Mouse (Mus musculus): Measurements from ENCODE around the gene Cish. TPM values are rescaled to one million over a fixed set of nuclear protein-coding genes. Genes with fewer than 3 reads are reported as not detected.
"Not testable (repeated sequence)": the region's sequence is repeated elsewhere in the genome, so short reads cannot be mapped to it uniquely, and the experiment has no call there.

Gene Cish
- total RNA-seq, 4 experiments from 2014 or later, result 2.1 to 6.1 (median 2.9) TPM

- DNase-seq (ENCODE audit: low spot score in 2 of 2), result no peak
Measured at GRCm38 (mm10) chr9:107298059-107298780, 2.4 kb downstream of the Cish start.

GRCm38 (mm10) chr9:107298876-107299275, 3.0 kb downstream of the Cish start:
- no peak for DNase-seq (ENCODE audit: low spot score in 2 of 2)

- DNase-seq (ENCODE audit: low spot score in 2 of 2), result no peak
Measured at GRCm38 (mm10) chr9:107299783-107300182, 4.0 kb downstream of the Cish start.

- DNase-seq (ENCODE audit: low spot score in 2 of 2), result no peak
Measured at GRCm38 (mm10) chr9:107300224-107300973, 4.6 kb downstream of the Cish start.

- no peak for DNase-seq (ENCODE audit: low spot score in 2 of 2)
Measured at GRCm38 (mm10) chr9:107301554-107302331, 5.9 kb downstream of the Cish start.

GRCm38 (mm10) chr9:107302592-107302991, 6.8 kb downstream of the Cish start:
- DNase-seq (ENCODE audit: low spot score in 2 of 2), result no peak

GRCm38 (mm10) chr9:107303121-107303820, 7.4 kb downstream of the Cish start:
- DNase-seq (ENCODE audit: low spot score in 2 of 2), result no peak

- no peak for DNase-seq (ENCODE audit: low spot score in 2 of 2)
Measured at GRCm38 (mm10) chr9:107303900-107304299, 8.1 kb downstream of the Cish start.

- DNase-seq (ENCODE audit: low spot score in 2 of 2), result no peak
Measured at GRCm38 (mm10) chr9:107304383-107304782, 8.6 kb downstream of the Cish start.

- no peak for DNase-seq (ENCODE audit: low spot score in 2 of 2)
Measured at GRCm38 (mm10) chr9:107305012-107305411, 9.2 kb downstream of the Cish start.

- no peak for DNase-seq (ENCODE audit: low spot score in 2 of 2)
Measured at GRCm38 (mm10) chr9:107305601-107306542, 10.0 kb downstream of the Cish start.

GRCm38 (mm10) chr9:107306673-107307072, 10.8 kb downstream of the Cish start:
- not testable (repeated sequence) for DNase-seq (ENCODE audit: low spot score in 2 of 2)

GRCm38 (mm10) chr9:107307099-107307872, 11.5 kb downstream of the Cish start:
- no peak for DNase-seq (ENCODE audit: low spot score in 2 of 2)

GRCm38 (mm10) chr9:107307886-107308285, 12.1 kb downstream of the Cish start:
- no peak for DNase-seq (ENCODE audit: low spot score in 2 of 2)

GRCm38 (mm10) chr9:107308346-107309000, 12.6 kb downstream of the Cish start:
- no peak for DNase-seq (ENCODE audit: low spot score in 2 of 2)

- DNase-seq (ENCODE audit: low spot score in 2 of 2), result no peak
Measured at GRCm38 (mm10) chr9:107309171-107309570, 13.3 kb downstream of the Cish start.

- DNase-seq (ENCODE audit: low spot score in 2 of 2), result no peak
Measured at GRCm38 (mm10) chr9:107309600-107309999, 13.8 kb downstream of the Cish start.

GRCm38 (mm10) chr9:107312811-107313584, 17.2 kb downstream of the Cish start:
- no peak for DNase-seq (ENCODE audit: low spot score in 2 of 2)

Measured in layer of hippocampus, adult 8-10 months (tissue).